Comparison of ENCODE assay signal across 14 mouse cellular contexts in the genomic region with DNA sequence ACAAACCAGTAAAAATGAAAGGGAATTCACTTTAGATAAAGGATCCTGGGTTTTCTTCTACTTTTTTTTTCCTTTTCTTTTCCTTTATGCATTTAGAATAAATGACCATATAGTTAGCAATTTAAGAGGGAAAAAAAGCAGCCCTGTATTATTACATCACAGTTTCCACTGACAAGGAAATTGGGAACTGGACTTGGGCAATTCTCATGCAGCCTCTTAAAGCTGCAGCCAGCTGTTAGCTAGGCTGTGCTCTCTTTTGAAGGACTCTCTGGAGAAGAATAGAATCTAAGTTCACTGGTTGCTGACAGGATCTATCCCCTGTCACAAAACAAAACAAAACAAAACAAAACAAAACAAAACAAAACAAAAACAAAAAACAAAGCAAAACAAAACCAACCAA. TPM values are rescaled to one million over a fixed set of nuclear protein-coding genes. Genes with fewer than 3 reads are reported as not detected.
"Had no signal": no experiment of that assay in that cellular context is flagged by ENCODE, and none has a peak within 500 bp of the region (broad histone marks: within the 10 kb centered on the region; RNA-seq: fewer than 3 reads in every experiment).

No protein-coding gene starts in this region.

- DNase-seq: kidney, adult 2 months; kidney, postnatal 36 days; layer of hippocampus, adult 9-11 months; thymus, postnatal 4 days had no signal

- H3K36me3 ChIP-seq: liver, embryonic 15.5 days; midbrain, embryonic 15.5 days; neural tube, embryonic 12.5 days had no signal

- H3K4me2 ChIP-seq: liver, embryonic 11.5 days; liver, embryonic 15.5 days; midbrain, embryonic 11.5 days; midbrain, embryonic 15.5 days; neural tube, embryonic 12.5 days had no signal

- H3K4me3 ChIP-seq: liver, embryonic 15.5 days; megakaryocyte, embryonic 14.5 days; midbrain, embryonic 15.5 days; neural tube, embryonic 12.5 days had no signal

- ATAC-seq: midbrain, embryonic 15.5 days had no signal

- H3K9ac ChIP-seq: liver, embryonic 15.5 days; midbrain, embryonic 15.5 days; neural tube, embryonic 12.5 days had no signal

- H3K4me1 ChIP-seq: liver, embryonic 15.5 days; megakaryocyte, embryonic 14.5 days; midbrain, embryonic 15.5 days; neural tube, embryonic 12.5 days had no signal

- H3K9me3 ChIP-seq: liver, embryonic 15.5 days; midbrain, embryonic 15.5 days; neural tube, embryonic 12.5 days had no signal

- H3K27ac ChIP-seq: liver, embryonic 15.5 days; midbrain, embryonic 15.5 days; neural tube, embryonic 12.5 days; stomach, postnatal 0 days had no signal

- H3K27me3 ChIP-seq: liver, embryonic 15.5 days; megakaryocyte, embryonic 14.5 days; midbrain, embryonic 15.5 days; neural tube, embryonic 12.5 days had no signal

RNA-seq across cellular contexts. Expression of a gene that starts 9.6 kb away (rescaled TPM):
- polyA plus RNA-seq: intestine, embryonic 16.5 days; kidney, embryonic 16.5 days; limb, embryonic 14.5 days; liver, embryonic 11.5 days; liver, embryonic 15.5 days; midbrain, embryonic 11.5 days; midbrain, embryonic 15.5 days; neural tube, embryonic 12.5 days; stomach, postnatal 0 days had no signal
